Mouse (Mus musculus) CH12.LX (cell line): ENCODE measurements around the gene Hnrnpul1. TPM values are rescaled to one million over a fixed set of nuclear protein-coding genes. Genes with fewer than 3 reads are reported as not detected.

Experiments used
- DNase-seq: peaks from one replicate; pipeline ENCODE4 v3.0.0-alpha.2; 2013; ENCODE audit errors: extremely low read depth
- H3K27ac ChIP-seq: 2 replicates; pipeline ENCODE4 v1.5.1; 2012; ENCODE audit warnings: low read depth, mild to moderate bottlenecking, control low read depth, moderate library complexity; ENCODE audit not compliant: insufficient read depth
- H3K27me3 ChIP-seq: replicated peaks from 2 replicates; pipeline ENCODE3; 2012; ENCODE audit warnings: inconsistent platforms
- H3K36me3 ChIP-seq, 2 experiments: replicated peaks in 1 of 2; 2 replicates each; pipeline versions ENCODE3 to v1.6.1; 2012; ENCODE audit warnings: inconsistent platforms in 1 of 2, low read length in 1 of 2, mild to moderate bottlenecking in 1 of 2, mixed read lengths in 1 of 2, moderate library complexity in 1 of 2; ENCODE audit not compliant: control insufficient read depth in 1 of 2, insufficient read depth in 1 of 2
- H3K4me1 ChIP-seq, 2 experiments: 2 replicates each; pipeline ENCODE4 v1.6.1; 2012; ENCODE audit warnings: inconsistent platforms in 1 of 2, moderate library complexity in 1 of 2; ENCODE audit not compliant: insufficient read depth in 2 of 2, control insufficient read depth in 1 of 2
- H3K4me2 ChIP-seq: 2 replicates; pipeline ENCODE4 v1.6.1; 2012; ENCODE audit warnings: low read depth, mild to moderate bottlenecking, control low read depth; ENCODE audit not compliant: poor library complexity, insufficient read depth, severe bottlenecking
- H3K4me3 ChIP-seq, 3 experiments: fragments of 150-350 bp in 1 of 3; sonication (generic) in 1 of 3; replicated peaks in 1 of 3; 2 replicates each; pipeline versions ENCODE3 to v1.5.1; 2011 to 2012; ENCODE audit warnings: low read depth in 2 of 3, low read length in 2 of 3, mild to moderate bottlenecking in 2 of 3, moderate library complexity in 2 of 3, control low read depth in 1 of 3, improper control_type of control experiment in 1 of 3, inconsistent platforms in 1 of 3, mixed read lengths in 1 of 3; ENCODE audit not compliant: poor library complexity in 1 of 3
- H3K79me2 ChIP-seq: replicated peaks from 2 replicates; pipeline ENCODE4 v1.6.1; 2012; ENCODE audit warnings: mild to moderate bottlenecking, moderate library complexity; ENCODE audit not compliant: control insufficient read depth, poor library complexity, insufficient read depth, severe bottlenecking; ENCODE audit errors: extremely low read depth
- H3K9ac ChIP-seq: 2 replicates; pipeline ENCODE4 v1.6.1; 2012; ENCODE audit warnings: low read depth, mild to moderate bottlenecking, control low read depth, moderate library complexity; ENCODE audit not compliant: insufficient read depth
- H3K9me3 ChIP-seq: replicated peaks from 2 replicates; pipeline ENCODE3; 2012; ENCODE audit warnings: low read length, inconsistent platforms, mixed read lengths
- BHLHE40 ChIP-seq: IDR thresholded peaks from 2 replicates; pipeline ENCODE4 v1.6.1; 2011; ENCODE audit warnings: mild to moderate bottlenecking, low read depth, low read length, improper control_type of control experiment
- CHD1 ChIP-seq: IDR thresholded peaks from 2 replicates; pipeline ENCODE4 v1.6.1; 2012; ENCODE audit warnings: low read depth, low read length, improper control_type of control experiment, inconsistent platforms
- CHD2 ChIP-seq: IDR thresholded peaks from 2 replicates; pipeline ENCODE4 v1.6.1; 2011; ENCODE audit warnings: low read length, improper control_type of control experiment
- CTCF ChIP-seq, 2 experiments: IDR thresholded peaks in 1 of 2; conservative IDR thresholded peaks in 1 of 2; 2 replicates each; pipeline ENCODE4 v1.5.1; 2011 to 2012; ENCODE audit warnings: low read depth in 2 of 2, low read length in 2 of 2, improper control_type of control experiment in 1 of 2, inconsistent platforms in 1 of 2, mild to moderate bottlenecking in 1 of 2, moderate library complexity in 1 of 2
- EP300 ChIP-seq: IDR thresholded peaks from 2 replicates; pipeline ENCODE4 v1.6.1; 2011; ENCODE audit warnings: low read length, improper control_type of control experiment
- ETS1 ChIP-seq: conservative IDR thresholded peaks from 2 replicates; pipeline ENCODE4 v1.6.1; 2012; ENCODE audit warnings: low read depth, mild to moderate bottlenecking, inconsistent platforms, low read length, improper control_type of control experiment, moderate library complexity
- HCFC1 ChIP-seq: IDR thresholded peaks from 2 replicates; pipeline ENCODE4 v1.6.1; 2012; ENCODE audit warnings: low read depth, mild to moderate bottlenecking, inconsistent platforms, low read length, improper control_type of control experiment
- IRF4 ChIP-seq: IDR thresholded peaks from 2 replicates; pipeline ENCODE4 v1.6.1; 2014; ENCODE audit warnings: low read depth, mild to moderate bottlenecking, inconsistent platforms, low read length, improper control_type of control experiment
- JUN ChIP-seq: IDR thresholded peaks from 2 replicates; pipeline ENCODE4 v1.6.1; 2011; ENCODE audit warnings: low read depth, mild to moderate bottlenecking, low read length, improper control_type of control experiment, moderate library complexity; ENCODE audit not compliant: insufficient read depth
- JUND ChIP-seq: conservative IDR thresholded peaks from 2 replicates; pipeline ENCODE4 v1.6.1; 2011; ENCODE audit warnings: low read depth, low read length, improper control_type of control experiment
- KAT2A ChIP-seq: IDR thresholded peaks from 2 replicates; pipeline ENCODE4 v1.6.1; 2012; ENCODE audit warnings: low read length, improper control_type of control experiment, inconsistent platforms; ENCODE audit not compliant: insufficient replicate concordance
- MAX ChIP-seq: IDR thresholded peaks from 2 replicates; pipeline ENCODE4 v1.6.1; 2011; ENCODE audit warnings: low read length, improper control_type of control experiment
- MEF2A ChIP-seq: IDR thresholded peaks from 2 replicates; pipeline ENCODE4 v1.6.1; 2014; ENCODE audit warnings: low read depth, mild to moderate bottlenecking, inconsistent platforms, low read length, improper control_type of control experiment, borderline replicate concordance
- MXI1 ChIP-seq: IDR thresholded peaks from 2 replicates; pipeline ENCODE4 v1.6.1; 2011; ENCODE audit warnings: mild to moderate bottlenecking, low read depth, low read length, improper control_type of control experiment
- MYC ChIP-seq: IDR thresholded peaks from 2 replicates; pipeline ENCODE4 v1.6.1; 2011; ENCODE audit warnings: low read depth, mild to moderate bottlenecking, improper control_type of control experiment, low read length
- NRF1 ChIP-seq: IDR thresholded peaks from 2 replicates; pipeline ENCODE4 v1.6.1; 2014; ENCODE audit warnings: low read depth, mild to moderate bottlenecking, inconsistent platforms, low read length, improper control_type of control experiment, moderate library complexity
- PAX5 ChIP-seq: IDR thresholded peaks from 2 replicates; pipeline ENCODE4 v1.6.1; 2012; ENCODE audit warnings: low read length, inconsistent platforms, mixed read lengths
- POLR2A ChIP-seq: IDR thresholded peaks from 2 replicates; pipeline ENCODE4 v1.6.1; 2011; ENCODE audit warnings: low read depth, mild to moderate bottlenecking, improper control_type of control experiment, low read length
- RAD21 ChIP-seq: IDR thresholded peaks from 2 replicates; pipeline ENCODE4 v1.6.1; 2011; ENCODE audit warnings: low read depth, mild to moderate bottlenecking, low read length, improper control_type of control experiment, moderate library complexity
- RCOR1 ChIP-seq: conservative IDR thresholded peaks from 2 replicates; pipeline ENCODE4 v1.6.1; 2012; ENCODE audit warnings: low read depth, mild to moderate bottlenecking, inconsistent platforms, low read length, improper control_type of control experiment
- SMC3 ChIP-seq: IDR thresholded peaks from 2 replicates; pipeline ENCODE4 v1.6.1; 2011; ENCODE audit warnings: low read depth, low read length, improper control_type of control experiment
- TBP ChIP-seq: conservative IDR thresholded peaks from 2 replicates; pipeline ENCODE4 v1.6.1; 2011; ENCODE audit warnings: low read depth, low read length, improper control_type of control experiment
- UBTF ChIP-seq: IDR thresholded peaks from 2 replicates; pipeline ENCODE4 v1.6.1; 2012; ENCODE audit warnings: low read depth, mild to moderate bottlenecking, inconsistent platforms, low read length, improper control_type of control experiment, moderate library complexity
- USF1 ChIP-seq: IDR thresholded peaks from 2 replicates; pipeline ENCODE4 v1.6.1; 2014; ENCODE audit warnings: low read depth, mild to moderate bottlenecking, inconsistent platforms, low read length, improper control_type of control experiment
- ZKSCAN1 ChIP-seq: IDR thresholded peaks from 2 replicates; pipeline ENCODE4 v1.6.1; 2012; ENCODE audit warnings: low read depth, inconsistent platforms, low read length, improper control_type of control experiment, borderline replicate concordance
- ZMIZ1 ChIP-seq: IDR thresholded peaks from 2 replicates; pipeline ENCODE4 v1.6.1; 2012; ENCODE audit warnings: low read depth, mild to moderate bottlenecking, inconsistent platforms, low read length, improper control_type of control experiment
- ZNF384 ChIP-seq: IDR thresholded peaks from 2 replicates; pipeline ENCODE4 v1.6.1; 2012; ENCODE audit warnings: low read depth, low read length, improper control_type of control experiment, inconsistent platforms
- dilution Hi-C: fragments of 300-500 bp; cut with MboI; formaldehyde crosslinking; loops from 2 replicates; pipeline ENCODE4 v1.14.3; 2020; ENCODE audit warnings: low sequenced_read_pairs; ENCODE audit not compliant: extremely low pct_unique_long_range_greater_than_20kb, extremely low pct_ligation_motif_present
- in situ Hi-C: fragments of 300-500 bp; cut with MboI; formaldehyde crosslinking; loops from 3 replicates; pipeline ENCODE4 v1.14.3; 2019; ENCODE audit warnings: low sequenced_read_pairs, low pct_ligation_motif_present, low pct_unique_long_range_greater_than_20kb, mixed read lengths
- polyA plus RNA-seq: library from polyadenylated mRNA; unstranded; fragments of >175 nt; gene quantifications from 2 replicates; pipeline ENCODE4 v1.2.1, GENCODE M21; 2012; ENCODE audit warnings: low read depth; ENCODE audit not compliant: insufficient read length
- total RNA-seq, 2 experiments: library from RNA; depleted of rRNA; stranded (reverse); fragments of 300-350 nt in 1 of 2; fragments of >200 nt in 1 of 2; gene quantifications; 2 replicates each; pipeline ENCODE4 v1.2.3; 2012 to 2014

The Hnrnpul1 gene
- total and polyA plus RNA-seq, 3 experiments, result 52.6 to 188 (median 72.2) TPM

DNA sequence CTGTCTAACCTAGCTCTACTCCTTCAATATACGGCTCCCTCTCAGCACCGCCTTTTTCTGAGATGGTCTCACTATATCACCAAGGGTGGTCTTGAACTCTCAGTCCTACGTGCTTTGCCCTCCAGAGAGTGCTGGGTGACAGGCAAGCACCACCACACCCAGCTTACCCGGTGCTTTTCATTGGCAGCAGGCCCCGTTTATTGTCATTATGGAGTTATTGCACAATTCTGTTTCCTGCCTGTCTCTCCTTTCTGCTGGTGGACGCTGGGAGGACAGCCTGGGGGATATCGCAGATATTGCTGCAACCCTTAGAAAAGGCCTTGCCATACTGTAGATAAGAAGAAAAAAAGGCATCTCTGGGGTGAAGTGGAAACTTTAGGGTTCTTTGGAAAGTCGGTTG is 36.1 kb upstream of the Hnrnpul1 start:
- dilution Hi-C loops (no loop called here), in situ Hi-C loops (no loop called here)
- TF ChIP-seq ZMIZ1 (no peak), EP300 (no peak), ETS1 (no peak), MYC (no peak), CHD2 (no peak), MXI1 (no peak), ZNF384 (no peak), BHLHE40 (no peak), KAT2A (no peak), RCOR1 (no peak), PAX5 (no peak), JUN (no peak), JUND (no peak), NRF1 (no peak), MAX (no peak), UBTF (no peak)

DNA sequence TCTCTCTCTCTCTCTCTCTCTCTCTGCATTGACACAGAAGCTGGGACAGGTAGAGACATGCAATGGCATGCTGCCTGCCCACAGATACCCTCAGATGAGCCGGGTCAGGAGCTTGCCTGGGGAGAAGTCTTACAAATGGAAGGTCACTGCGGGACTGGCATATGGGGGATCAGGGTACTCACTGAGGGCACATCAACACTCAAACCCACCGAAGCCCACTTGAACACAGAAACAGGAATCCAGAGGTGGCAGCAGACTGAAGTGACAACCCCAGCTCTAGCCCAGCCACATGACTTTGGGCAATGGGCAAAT is 34.5 kb upstream of the Hnrnpul1 start:
- dilution Hi-C loops, result no loop called here
- TF ChIP-seq RAD21 (no peak), MXI1 (no peak), ZNF384 (no peak), CTCF (conservative IDR thresholded peaks at IDR 0.05 in 1 of 2, IDR thresholded peaks at IDR 0.05 in 1 of 2; ENCODE audit: low read depth in 2 of 2, low read length in 2 of 2) (no peak), SMC3 (no peak), HCFC1 (no peak), ZKSCAN1 (no peak), POLR2A (no peak), MYC (no peak), ETS1 (no peak), IRF4 (no peak), CHD1 (no peak), USF1 (no peak), MEF2A (no peak), TBP (no peak)
- TF ChIP-seq, all 38 proteins: peak for 0
- H3K4me3 ChIP-seq, result no peak overlapping the region

More for the DNA sequence above, 36.1 kb upstream of the Hnrnpul1 start:
- Histone ChIP-seq H3K9ac (no peak overlapping the region), H3K9me3 (no peaks in the 10 kb centered on the region), H3K4me1 (peaks cover 13 to 18% of the 10 kb centered on the region in 2 experiments), H3K36me3 (no peaks in the 10 kb centered on the region), H3K4me2 (no peak overlapping the region), H3K79me2 (no peaks in the 10 kb centered on the region), H3K27me3 (peaks cover 38% of the 10 kb centered on the region), H3K27ac (no peak overlapping the region), H3K4me3 (no peak overlapping the region)
- no peak for DNase-seq

More for the DNA sequence above, 34.5 kb upstream of the Hnrnpul1 start:
- no peaks in the 10 kb centered on the region for H3K79me2 ChIP-seq
- in situ Hi-C loops, result no loop called here
- H3K9ac ChIP-seq, result no peak overlapping the region
- H3K36me3 ChIP-seq, result no peaks in the 10 kb centered on the region
- H3K27ac ChIP-seq, result no peak overlapping the region
- no peak overlapping the region for H3K4me2 ChIP-seq
- H3K9me3 ChIP-seq, result no peaks in the 10 kb centered on the region
- peaks cover 44% of the 10 kb centered on the region for H3K27me3 ChIP-seq
- DNase-seq, result no peak
- peaks cover 13 to 19% of the 10 kb centered on the region in 2 experiments for H3K4me1 ChIP-seq
